Mouse (Mus musculus) cerebellum, postnatal 36 days (tissue): ENCODE data around the gene Gas2l2.

Source experiments
- DNase-seq, 2 experiments: peaks; one replicate each; pipeline ENCODE4 v3.0.0; 2021 to 2022; ENCODE audit warnings: mixed read lengths in 2 of 2

Gas2l2 gene

GRCm38 (mm10) chr11:83442596-83443267 is 13.5 kb upstream of the Gas2l2 start:
- peak; percentile 81 to 91 for DNase-seq

GRCm38 (mm10) chr11:83441235-83441634 is 12.0 kb upstream of the Gas2l2 start:
- peak in 1 of 2 experiments; percentile 15 for DNase-seq

GRCm38 (mm10) chr11:83440081-83441064 is 11.1 kb upstream of the Gas2l2 start:
- peak; percentile 89 to 92 for DNase-seq

- DNase-seq, result no peak
Measured at GRCm38 (mm10) chr11:83439426-83440060, 10.3 kb upstream of the Gas2l2 start.

- no peak for DNase-seq
Measured at GRCm38 (mm10) chr11:83437377-83437776, 8.1 kb upstream of the Gas2l2 start, which contains the start of gene 1700020L24Rik. 1700020L24Rik (plus strand) TSS chr11:83437677.

GRCm38 (mm10) chr11:83432533-83432932 is 3.3 kb upstream of the Gas2l2 start:
- DNase-seq, result no peak

- DNase-seq, result no peak
Measured at GRCm38 (mm10) chr11:83426964-83427363, 2.3 kb downstream of the Gas2l2 start.

- DNase-seq, result peak; percentile 78 to 88
Measured at GRCm38 (mm10) chr11:83424681-83425080, 4.6 kb downstream of the Gas2l2 start.

GRCm38 (mm10) chr11:83421305-83421704 is 8.0 kb downstream of the Gas2l2 start:
- no peak for DNase-seq

- DNase-seq, result peak in 1 of 2 experiments; percentile 27
Measured at GRCm38 (mm10) chr11:83420338-83420737, 8.9 kb downstream of the Gas2l2 start.

- DNase-seq, result peak; percentile 44
Measured at GRCm38 (mm10) chr11:83418566-83418965, 10.7 kb downstream of the Gas2l2 start.

GRCm38 (mm10) chr11:83417708-83418107 is 11.5 kb downstream of the Gas2l2 start:
- no peak for DNase-seq

GRCm38 (mm10) chr11:83417080-83417479 is 12.2 kb downstream of the Gas2l2 start:
- DNase-seq, result no peak

- no peak for DNase-seq
Measured at GRCm38 (mm10) chr11:83410510-83410909, 18.7 kb downstream of the Gas2l2 start.

- peak; percentile 41 to 45 for DNase-seq
Measured at GRCm38 (mm10) chr11:83409792-83410291, 19.4 kb downstream of the Gas2l2 start.

- DNase-seq, result peak; percentile 58 to 67
Measured at GRCm38 (mm10) chr11:83409087-83409754, 20.0 kb downstream of the Gas2l2 start, which contains the start of gene Rasl10b. Rasl10b (plus strand) TSS chr11:83409137.

GRCm38 (mm10) chr11:83408242-83408641 is 21.0 kb downstream of the Gas2l2 start:
- DNase-seq, result no peak

- no peak for DNase-seq
Measured at GRCm38 (mm10) chr11:83406391-83406790, 22.9 kb downstream of the Gas2l2 start.

GRCm38 (mm10) chr11:83403787-83404186 is 25.5 kb downstream of the Gas2l2 start:
- DNase-seq, result no peak

GRCm38 (mm10) chr11:83398724-83399123 is 30.5 kb downstream of the Gas2l2 start:
- DNase-seq, result no peak

- DNase-seq, result no peak
Measured at GRCm38 (mm10) chr11:83397626-83398025, 31.6 kb downstream of the Gas2l2 start.

GRCm38 (mm10) chr11:83394802-83395439 is 34.3 kb downstream of the Gas2l2 start:
- no peak for DNase-seq
